Mouse (Mus musculus): ENCODE data around the gene Ppp6r1. TPM values are rescaled to one million over a fixed set of nuclear protein-coding genes. Genes with fewer than 3 reads are reported as not detected.

The Ppp6r1 gene
- 7.6 and 7.8 TPM in 2 replicates for polyA plus RNA-seq (2015; fragmentation: Nextera tagmentation; extraction: Ambion mirVana)

DNA sequence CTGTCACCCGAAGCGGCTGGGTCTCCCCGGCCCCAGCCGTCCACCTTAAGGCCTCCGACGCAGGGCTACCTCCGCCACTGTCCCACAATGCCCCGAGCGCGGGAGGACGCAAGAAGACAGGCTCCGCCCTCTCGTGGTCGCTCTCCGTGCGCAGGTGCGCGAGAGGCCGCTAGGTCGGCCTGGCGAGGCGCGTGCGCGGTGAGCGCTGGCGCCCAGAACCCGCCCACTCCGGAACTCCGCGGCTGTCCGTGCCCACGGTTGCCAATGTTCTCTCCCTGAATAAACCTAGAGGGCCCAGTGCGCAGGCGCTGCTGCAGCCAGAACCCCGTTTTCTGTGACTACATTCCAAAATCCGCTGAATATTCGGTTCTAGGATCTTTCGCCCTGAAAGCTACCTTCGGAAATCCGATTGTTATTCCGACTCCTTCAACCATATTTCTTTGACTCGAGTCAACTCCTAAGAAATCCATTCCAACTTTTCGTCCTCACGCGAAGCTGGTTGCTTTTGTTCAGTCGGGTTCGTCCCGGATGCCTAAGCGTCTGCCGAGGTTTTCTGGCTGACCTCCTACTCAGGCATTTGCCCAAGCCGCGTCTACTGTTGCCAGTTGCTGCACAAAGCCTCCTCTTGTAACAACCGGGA, at the start of gene Ppp6r1:
Gene Ppp6r1 (minus strand): TSS at position 108 of the 640 bp plus-strand sequence.
- Histone ChIP-seq H3K4me2 (ENCODE audit: low read length) (peak within 1 kb of the TSS; percentile 79), H3K4me3 (replicated peaks; ENCODE audit: low read length) (peak within 1 kb of the TSS; percentile 84), H3K4me1 (replicated peaks; ENCODE audit: control insufficient read depth, insufficient read depth, low read length) (peaks cover 38% of the 10 kb centered on the region), H3K27ac (ENCODE audit: low read length) (peak within 1 kb of the TSS; percentile 97), H3K36me3 (ENCODE audit: control insufficient read depth, insufficient read depth) (no peaks in the 10 kb centered on the region), H3K9me3 (ENCODE audit: control insufficient read depth, low read length) (no peaks in the 10 kb centered on the region), H3K27me3 (replicated peaks; ENCODE audit: control insufficient read depth, insufficient read depth, low read length) (no peaks in the 10 kb centered on the region), H3K9ac (replicated peaks; ENCODE audit: low read depth, low read length) (peak within 1 kb of the TSS; percentile 91)
- peak; percentile 96 for ATAC-seq
- WGBS: under 1% methylated on average over 54 of the region's 54 CpGs

DNA sequence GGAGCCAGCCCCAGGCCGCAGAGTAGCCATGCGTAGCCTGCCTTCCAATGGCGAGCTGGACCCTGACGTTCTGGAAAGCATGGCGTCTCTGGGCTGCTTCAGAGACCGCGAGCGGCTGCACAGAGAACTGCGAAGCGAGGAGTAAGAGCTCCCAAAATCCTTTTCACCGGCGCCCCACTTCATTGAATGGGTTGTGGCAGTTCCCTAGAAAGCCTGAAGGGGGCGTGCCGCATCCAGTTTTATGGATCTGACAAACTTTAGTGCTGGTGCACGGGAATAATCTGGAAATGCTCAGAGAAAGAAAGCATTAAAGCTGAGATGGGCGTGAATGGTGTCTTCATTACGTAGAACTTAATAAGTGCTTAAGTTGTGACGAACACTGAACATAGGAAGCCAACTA, 46.3 kb upstream of the Ppp6r1 start:
- Histone ChIP-seq H3K4me3 (replicated peaks; ENCODE audit: low read length) (no peak overlapping the region), H3K27ac (ENCODE audit: low read length) (no peak overlapping the region), H3K9ac (replicated peaks; ENCODE audit: low read depth, low read length) (no peak overlapping the region), H3K4me2 (ENCODE audit: low read length) (no peak overlapping the region), H3K27me3 (replicated peaks; ENCODE audit: control insufficient read depth, insufficient read depth, low read length) (no peaks in the 10 kb centered on the region), H3K4me1 (replicated peaks; ENCODE audit: control insufficient read depth, insufficient read depth, low read length) (peaks cover 10% of the 10 kb centered on the region; the same call in 1 of the 2 replicates), H3K36me3 (ENCODE audit: control insufficient read depth, insufficient read depth) (peaks cover 25% of the 10 kb centered on the region), H3K9me3 (ENCODE audit: control insufficient read depth, low read length) (no peaks in the 10 kb centered on the region)
- WGBS: 28% methylated on average over 18 of the region's 18 CpGs
- ATAC-seq: no peak

DNA sequence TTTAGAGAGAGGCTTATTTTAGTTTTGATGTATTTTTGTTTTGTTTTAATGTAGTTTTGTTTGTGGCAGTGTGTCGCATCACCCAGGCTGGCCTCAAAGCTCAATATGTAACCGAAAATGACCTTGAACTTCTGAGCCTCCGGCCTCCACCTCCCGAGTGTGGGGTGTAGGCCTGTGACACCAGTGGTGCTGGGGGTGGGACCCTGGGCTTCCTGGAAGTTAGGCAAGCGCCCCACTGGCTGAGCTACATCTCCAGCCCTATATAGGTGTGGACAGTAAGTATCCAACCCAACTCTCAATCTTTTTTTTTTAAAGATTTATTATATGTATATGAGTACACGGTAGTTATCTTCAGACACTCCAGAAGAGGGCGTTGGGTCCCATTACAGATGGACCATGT, 44.4 kb upstream of the Ppp6r1 start:
- Histone ChIP-seq H3K36me3 (ENCODE audit: control insufficient read depth, insufficient read depth) (peaks cover 27% of the 10 kb centered on the region), H3K27ac (ENCODE audit: low read length) (no peak overlapping the region), H3K4me3 (replicated peaks; ENCODE audit: low read length) (no peak overlapping the region), H3K27me3 (replicated peaks; ENCODE audit: control insufficient read depth, insufficient read depth, low read length) (no peaks in the 10 kb centered on the region), H3K9me3 (ENCODE audit: control insufficient read depth, low read length) (no peaks in the 10 kb centered on the region), H3K4me1 (replicated peaks; ENCODE audit: control insufficient read depth, insufficient read depth, low read length) (peaks cover 10% of the 10 kb centered on the region; the same call in 1 of the 2 replicates), H3K9ac (replicated peaks; ENCODE audit: low read depth, low read length) (no peak overlapping the region), H3K4me2 (ENCODE audit: low read length) (no peak overlapping the region)
- no peak for ATAC-seq
- 96% methylated on average over 7 of the region's 7 CpGs for WGBS

DNA sequence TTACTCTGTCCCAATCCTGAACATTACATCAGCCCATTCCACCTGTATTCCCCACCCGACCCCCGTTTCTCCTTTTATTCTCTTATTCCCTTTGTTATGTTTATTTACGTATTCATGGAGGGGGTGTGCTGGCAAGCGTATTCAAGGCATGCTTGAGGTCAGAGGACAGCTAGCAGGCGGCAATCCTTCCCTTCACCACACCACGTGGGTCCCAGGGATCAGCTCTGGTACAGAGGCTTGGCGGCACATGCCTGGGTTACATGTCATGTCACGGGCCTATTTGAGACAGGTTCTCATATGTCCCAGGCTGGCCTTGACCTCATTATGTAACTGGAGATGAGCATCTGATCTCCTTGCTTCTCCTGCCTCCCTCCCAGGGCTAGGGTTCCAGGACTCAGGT, 43.5 kb upstream of the Ppp6r1 start:
- H3K4me3 ChIP-seq (replicated peaks; ENCODE audit: low read length): no peak overlapping the region
- no peak overlapping the region for H3K4me2 ChIP-seq (ENCODE audit: low read length)
- no peak for ATAC-seq
- no peaks in the 10 kb centered on the region for H3K27me3 ChIP-seq (replicated peaks; ENCODE audit: control insufficient read depth, insufficient read depth, low read length)
- peaks cover 25% of the 10 kb centered on the region for H3K36me3 ChIP-seq (ENCODE audit: control insufficient read depth, insufficient read depth)
- H3K27ac ChIP-seq (ENCODE audit: low read length): peak overlapping the region; percentile 9; the same call in 1 of the 2 replicates
- no peak overlapping the region; the same call in 1 of the 2 replicates for H3K9ac ChIP-seq (replicated peaks; ENCODE audit: low read depth, low read length)
- peaks cover 10% of the 10 kb centered on the region; the same call in 1 of the 2 replicates for H3K4me1 ChIP-seq (replicated peaks; ENCODE audit: control insufficient read depth, insufficient read depth, low read length)
- H3K9me3 ChIP-seq (ENCODE audit: control insufficient read depth, low read length): no peaks in the 10 kb centered on the region
- WGBS: 39% methylated on average over 8 of the region's 8 CpGs

- no peak overlapping the region for H3K27ac ChIP-seq (ENCODE audit: low read length)
- H3K9me3 ChIP-seq (ENCODE audit: control insufficient read depth, low read length): no peaks in the 10 kb centered on the region
- no peaks in the 10 kb centered on the region for H3K27me3 ChIP-seq (replicated peaks; ENCODE audit: control insufficient read depth, insufficient read depth, low read length)
- peaks cover 23% of the 10 kb centered on the region for H3K36me3 ChIP-seq (ENCODE audit: control insufficient read depth, insufficient read depth)
- WGBS: 91% methylated on average over 6 of the region's 6 CpGs
- no peak overlapping the region for H3K4me2 ChIP-seq (ENCODE audit: low read length)
- H3K9ac ChIP-seq (replicated peaks; ENCODE audit: low read depth, low read length): no peak overlapping the region
- peaks cover 11% of the 10 kb centered on the region for H3K4me1 ChIP-seq (replicated peaks; ENCODE audit: control insufficient read depth, insufficient read depth, low read length)
- ATAC-seq: no peak
- H3K4me3 ChIP-seq (replicated peaks; ENCODE audit: low read length): no peak overlapping the region
Observed at GRCm38 (mm10) chr7:4693004-4693403, 34.2 kb upstream of the Ppp6r1 start.

DNA sequence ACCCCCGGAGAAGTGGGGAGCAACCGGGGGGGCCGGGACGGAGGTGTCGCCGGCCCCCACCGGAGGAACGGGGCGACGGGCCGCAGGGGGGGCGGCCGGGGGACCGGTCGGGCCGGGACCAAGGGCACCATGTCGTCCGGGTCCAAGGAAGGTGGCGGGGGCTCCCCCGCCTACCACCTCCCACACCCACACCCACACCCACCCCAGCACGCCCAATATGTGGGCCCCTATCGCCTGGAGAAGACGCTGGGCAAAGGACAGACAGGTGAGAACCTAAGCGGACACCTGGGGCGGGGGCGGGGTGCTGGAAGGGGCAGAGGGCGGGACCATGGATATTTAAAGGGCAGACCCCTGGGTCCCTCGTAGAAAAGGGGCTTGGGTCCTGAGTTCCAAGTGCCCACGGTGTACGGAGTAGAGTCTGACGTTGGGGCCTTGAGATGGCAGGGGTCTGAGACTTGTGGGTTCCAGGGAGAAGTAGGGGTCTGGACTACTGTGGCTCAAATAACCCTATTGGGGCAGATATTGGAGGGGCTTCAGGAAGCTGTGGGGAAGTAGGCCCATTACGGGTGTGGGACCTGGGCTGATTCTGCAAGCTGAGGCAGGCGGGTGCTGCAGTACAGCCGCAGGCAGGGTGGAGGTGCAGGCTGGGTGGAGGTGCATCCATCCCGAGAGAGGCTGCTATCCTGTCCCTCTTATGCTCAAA, 32.3 kb upstream of the Ppp6r1 start:
- Histone ChIP-seq H3K27me3 (replicated peaks; ENCODE audit: control insufficient read depth, insufficient read depth, low read length) (no peaks in the 10 kb centered on the region), H3K4me1 (replicated peaks; ENCODE audit: control insufficient read depth, insufficient read depth, low read length) (peaks cover 11% of the 10 kb centered on the region), H3K36me3 (ENCODE audit: control insufficient read depth, insufficient read depth) (peaks cover 17% of the 10 kb centered on the region), H3K9me3 (ENCODE audit: control insufficient read depth, low read length) (no peaks in the 10 kb centered on the region), H3K27ac (ENCODE audit: low read length) (peak overlapping the region; percentile 91), H3K4me3 (replicated peaks; ENCODE audit: low read length) (peak overlapping the region; percentile 93), H3K9ac (replicated peaks; ENCODE audit: low read depth, low read length) (peak overlapping the region; percentile 100), H3K4me2 (ENCODE audit: low read length) (peak overlapping the region; percentile 60)
- peak; percentile 57 for ATAC-seq
- WGBS: 3% methylated on average over 31 of the region's 35 CpGs

DNA sequence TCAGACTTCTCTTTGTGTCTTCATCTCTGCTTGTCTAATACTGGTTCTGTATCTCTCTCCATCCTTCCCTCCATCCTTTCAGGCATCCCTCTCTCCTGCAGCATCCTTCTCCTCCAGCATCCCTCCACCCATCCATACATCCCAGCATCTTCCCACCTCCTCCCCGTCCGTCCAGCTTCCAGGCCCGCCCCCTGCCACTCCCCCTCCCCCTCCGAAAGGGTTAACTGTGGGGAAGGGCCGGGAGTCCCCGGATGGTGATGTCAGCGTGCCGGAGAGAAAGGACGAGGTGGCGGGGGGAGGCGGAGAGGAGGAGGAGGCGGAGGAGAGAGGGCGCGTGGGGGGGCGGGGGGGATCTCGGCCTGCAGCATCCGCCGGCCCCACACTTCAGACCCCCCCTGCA, 31.6 kb upstream of the Ppp6r1 start, which contains the start of gene Brsk1:
Gene Brsk1 (plus strand): TSS at position 218 of the 400 bp plus-strand sequence.
- Histone ChIP-seq H3K9ac (replicated peaks; ENCODE audit: low read depth, low read length) (peak within 1 kb of the TSS; percentile 100), H3K4me3 (replicated peaks; ENCODE audit: low read length) (peak within 1 kb of the TSS; percentile 93), H3K4me2 (ENCODE audit: low read length) (peak within 1 kb of the TSS; percentile 60), H3K9me3 (ENCODE audit: control insufficient read depth, low read length) (no peaks in the 10 kb centered on the region), H3K27me3 (replicated peaks; ENCODE audit: control insufficient read depth, insufficient read depth, low read length) (no peaks in the 10 kb centered on the region), H3K4me1 (replicated peaks; ENCODE audit: control insufficient read depth, insufficient read depth, low read length) (peaks cover 11% of the 10 kb centered on the region), H3K36me3 (ENCODE audit: control insufficient read depth, insufficient read depth) (peaks cover 12% of the 10 kb centered on the region), H3K27ac (ENCODE audit: low read length) (peak within 1 kb of the TSS; percentile 91)
- 0% methylated on average over 3 of the region's 18 CpGs for WGBS
- ATAC-seq: peak; percentile 91

DNA sequence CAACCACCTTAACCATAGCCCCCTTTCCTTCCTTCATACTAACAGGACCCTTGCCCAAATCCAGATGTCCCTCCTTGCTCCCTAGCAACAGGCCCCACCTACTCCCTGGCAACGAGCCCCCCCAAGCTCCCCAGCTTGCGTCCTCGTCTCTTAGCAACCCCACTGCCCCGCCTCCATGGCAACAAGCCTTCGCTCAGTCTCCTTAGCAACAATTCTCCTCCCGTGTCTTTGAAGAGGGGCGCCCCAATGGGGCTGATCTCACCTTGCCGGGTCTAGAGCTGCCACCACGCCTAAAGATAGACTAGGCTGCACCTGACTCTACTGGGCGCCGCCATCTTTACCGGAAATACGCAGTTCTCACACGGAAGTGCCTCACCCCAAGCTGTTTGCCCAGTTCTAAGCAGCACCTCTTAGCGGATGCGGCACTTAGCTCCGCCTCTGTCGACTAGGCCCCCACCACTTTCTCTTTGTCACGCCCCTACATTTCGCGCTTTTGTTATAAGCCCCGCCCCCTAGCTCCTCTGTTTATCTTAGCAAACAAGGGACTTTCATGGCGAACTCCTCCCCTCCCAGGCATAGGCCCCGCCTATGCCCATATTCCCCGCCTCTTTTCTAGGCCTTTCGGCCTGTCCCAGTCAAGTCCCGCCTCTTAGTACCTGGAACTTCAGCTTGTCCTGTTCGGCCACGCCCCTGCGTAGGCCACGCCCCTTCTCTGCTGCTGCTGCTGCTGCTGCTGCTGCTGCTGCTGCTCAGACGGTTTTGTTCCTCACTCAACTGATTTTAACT, 26.0 kb upstream of the Ppp6r1 start, which contains the start of gene Hspbp1:
Gene Hspbp1 (minus strand): TSS at position 437 of the 786 bp plus-strand sequence.
- peak; percentile 99 for ATAC-seq
- Histone ChIP-seq H3K9ac (replicated peaks; ENCODE audit: low read depth, low read length) (peak within 1 kb of the TSS; percentile 69), H3K27me3 (replicated peaks; ENCODE audit: control insufficient read depth, insufficient read depth, low read length) (no peaks in the 10 kb centered on the region), H3K36me3 (ENCODE audit: control insufficient read depth, insufficient read depth) (peaks cover 11% of the 10 kb centered on the region), H3K27ac (ENCODE audit: low read length) (peak within 1 kb of the TSS; percentile 76), H3K9me3 (ENCODE audit: control insufficient read depth, low read length) (no peaks in the 10 kb centered on the region), H3K4me1 (replicated peaks; ENCODE audit: control insufficient read depth, insufficient read depth, low read length) (peaks cover 10% of the 10 kb centered on the region), H3K4me3 (replicated peaks; ENCODE audit: low read length) (peak within 1 kb of the TSS; percentile 88), H3K4me2 (ENCODE audit: low read length) (peak within 1 kb of the TSS; percentile 95)
- WGBS: under 1% methylated on average over 32 of the region's 32 CpGs

- H3K9me3 ChIP-seq (ENCODE audit: control insufficient read depth, low read length): no peaks in the 10 kb centered on the region
- peak overlapping the region; percentile 69 for H3K9ac ChIP-seq (replicated peaks; ENCODE audit: low read depth, low read length)
- WGBS: 1% methylated on average over 13 of the region's 13 CpGs
- peak overlapping the region; percentile 95 for H3K4me2 ChIP-seq (ENCODE audit: low read length)
- peak overlapping the region; percentile 76; the same call in 1 of the 2 replicates for H3K27ac ChIP-seq (ENCODE audit: low read length)
- peak overlapping the region; percentile 88 for H3K4me3 ChIP-seq (replicated peaks; ENCODE audit: low read length)
- no peak for ATAC-seq
- no peaks in the 10 kb centered on the region for H3K27me3 ChIP-seq (replicated peaks; ENCODE audit: control insufficient read depth, insufficient read depth, low read length)
- H3K36me3 ChIP-seq (ENCODE audit: control insufficient read depth, insufficient read depth): peaks cover 12% of the 10 kb centered on the region
- H3K4me1 ChIP-seq (replicated peaks; ENCODE audit: control insufficient read depth, insufficient read depth, low read length): peaks cover 10% of the 10 kb centered on the region
Observed at GRCm38 (mm10) chr7:4684203-4684602, 25.4 kb upstream of the Ppp6r1 start.

Measured in forebrain, embryonic 16.5 days (tissue).